In the genomic region with DNA sequence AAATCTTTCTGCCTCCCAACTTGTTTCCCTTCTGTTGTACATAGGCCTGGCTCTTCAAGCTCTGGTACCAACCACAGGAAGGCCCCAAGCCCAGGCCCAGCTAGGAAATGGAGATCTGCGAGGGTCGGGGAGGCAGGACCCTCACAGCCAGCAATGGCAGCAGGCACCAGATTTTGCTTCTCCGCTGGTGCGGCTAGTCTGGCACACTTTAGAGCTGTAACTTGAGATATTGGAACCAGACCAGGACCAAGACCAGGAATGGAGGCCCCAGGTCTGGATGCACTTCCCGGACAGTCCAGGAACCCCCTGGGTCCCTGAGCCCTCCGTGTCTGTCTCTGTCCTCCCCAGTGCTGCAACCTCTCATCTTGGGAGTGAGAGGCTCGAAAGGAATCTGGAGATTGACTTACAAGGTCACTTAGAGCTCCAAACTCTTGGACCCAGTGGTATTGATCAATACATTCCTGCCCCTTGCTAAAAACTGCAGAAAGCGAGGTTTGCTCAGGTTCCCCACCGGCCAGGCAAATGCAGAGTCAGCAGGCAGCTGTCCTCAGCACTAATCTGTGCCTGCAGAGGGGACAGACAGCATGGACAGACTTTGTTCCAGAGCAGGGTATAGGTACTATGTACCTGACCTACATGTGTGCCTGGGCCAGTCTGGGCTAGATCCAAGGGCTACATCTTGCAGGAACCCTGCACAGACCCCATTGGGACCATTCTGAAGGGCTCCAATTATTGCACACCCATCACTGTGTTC, we compare ENCODE assay signal across 9 mouse cellular contexts. TPM values are rescaled to one million over a fixed set of nuclear protein-coding genes. Genes with fewer than 3 reads are reported as not detected.
DNase-seq lines count a peak whose midpoint lies in the region; ATAC-seq and TF ChIP-seq lines count a peak whose summit lies in the region.
"Had no signal": no experiment of that assay in that cellular context is flagged by ENCODE, and none has a peak within 500 bp of the region (broad histone marks: within the 10 kb centered on the region; RNA-seq: fewer than 3 reads in every experiment).

No protein-coding gene starts in this region.

- no peak for DNase-seq in heart, adult 11 months
- DNase-seq in 3134 (ENCODE audit: extremely low read depth, insufficient read length, low spot score) (peak; percentile 39), ES-E14 (ENCODE audit: low read depth, low spot score) (no peak)
- no peak for DNase-seq in spleen, postnatal 14 days (ENCODE audit: low spot score in 2 of 2)
- no peak for DNase-seq in spleen, adult 12 weeks (ENCODE audit: low spot score)
- DNase-seq: cerebellum, adult 11-12 months; layer of hippocampus, adult 9-11 months had no signal

- H3K9ac ChIP-seq in heart, embryonic 15.5 days: no peak overlapping the region
- H3K9ac ChIP-seq in ES-E14 (ENCODE audit: insufficient read depth, low read depth, low read length, poor library complexity, severe bottlenecking): no peak overlapping the region
- no peak overlapping the region for H3K9ac ChIP-seq in limb, embryonic 15.5 days

- peak overlapping the region; percentile 94 for H3K27ac ChIP-seq in heart, embryonic 15.5 days
- H3K27ac ChIP-seq in ES-E14 (ENCODE audit: insufficient read depth, low read depth, low read length, poor library complexity, severe bottlenecking): no peak overlapping the region
- H3K27ac ChIP-seq in limb, embryonic 15.5 days: peak overlapping the region; percentile 87; the same call in 1 of the 2 replicates

- peaks cover 39% of the 10 kb centered on the region for H3K4me1 ChIP-seq in heart, embryonic 15.5 days (replicated peaks)
- H3K4me1 ChIP-seq in ES-E14 (ENCODE audit: control insufficient read depth in 2 of 2, insufficient read depth in 2 of 2, low read length in 2 of 2, poor library complexity in 1 of 2): peaks cover 0 to 7% of the 10 kb centered on the region in 2 experiments; a peak in 2 of 4 replicates
- H3K4me1 ChIP-seq in limb, embryonic 15.5 days: peaks cover 32% of the 10 kb centered on the region

- in situ Hi-C loops in ES-E14 (cut with MboI; ENCODE audit: low sequenced_read_pairs in 2 of 2, unreplicated experiment in 2 of 2): no loop called here

- H3K9me3 ChIP-seq in heart, embryonic 15.5 days (replicated peaks): no peaks in the 10 kb centered on the region
- no peaks in the 10 kb centered on the region for H3K9me3 ChIP-seq in ES-E14 (ENCODE audit: control insufficient read depth, insufficient read depth, low read depth, low read length)
- no peaks in the 10 kb centered on the region for H3K9me3 ChIP-seq in limb, embryonic 15.5 days

- ATAC-seq in heart, embryonic 15.5 days (replicated peaks; ENCODE audit: insufficient number of reproducible peaks, insufficient read depth, low FRiP score, low read depth): no peak
- no peak for ATAC-seq in limb, embryonic 15.5 days (ENCODE audit: insufficient number of reproducible peaks, low FRiP score, low TSS enrichment, low read depth)

- H3K4me2 ChIP-seq in heart, embryonic 15.5 days: peak overlapping the region; percentile 66
- peak overlapping the region; percentile 76 for H3K4me2 ChIP-seq in limb, embryonic 15.5 days

- H3K27me3 ChIP-seq in heart, embryonic 15.5 days: no peaks in the 10 kb centered on the region; the same call in 1 of the 2 replicates
- H3K27me3 ChIP-seq in limb, embryonic 15.5 days: no peaks in the 10 kb centered on the region

- H3K4me3 ChIP-seq in heart, embryonic 15.5 days: no peak overlapping the region; the same call in 1 of the 2 replicates
- no peak overlapping the region for H3K4me3 ChIP-seq in ES-E14 (ENCODE audit: insufficient read depth in 1 of 2, low read depth in 1 of 2, low read length in 2 of 2, poor library complexity in 1 of 2, severe bottlenecking in 1 of 2)
- H3K4me3 ChIP-seq in limb, embryonic 15.5 days: peak overlapping the region; percentile 92; the same call in 1 of the 2 replicates

- H3K36me3 ChIP-seq in heart, embryonic 15.5 days: no peaks in the 10 kb centered on the region
- H3K36me3 ChIP-seq in ES-E14 (ENCODE audit: control insufficient read depth, insufficient read depth, low read length, poor library complexity, severe bottlenecking): no peaks in the 10 kb centered on the region
- 0 out of 2 replicates have a peak, but pooled peaks cover 4% of the 10 kb centered on the region for H3K36me3 ChIP-seq in limb, embryonic 15.5 days

- WGBS in heart, embryonic 15.5 days: 55% methylated on average over 9 of the region's 9 CpGs
- whole genome bisulfite sequencing in limb, embryonic 15.5 days: 41% methylated on average over 9 of the region's 9 CpGs

TF ChIP-seq in ES-E14, 5 proteins besides CTCF, POLR2A, EP300 and RAD21:
- TF ChIP-seq ZNF384 (IDR thresholded peaks at IDR 0.05; ENCODE audit: low read depth, low read length): no peak
- peak; percentile 61; the same call in 1 of the 2 replicates for TF ChIP-seq MAFK (IDR thresholded peaks at IDR 0.05; ENCODE audit: insufficient read depth, low read depth, low read length)
TF ChIP-seq in ES-E14: peak in this region for 1.

RNA-seq across cellular contexts. Expression of gene Card19, which starts 1.1 kb away (rescaled TPM):
- 121 and 126 TPM in 2 replicates for polyA plus RNA-seq in heart, embryonic 15.5 days (2015; fragmentation: Nextera tagmentation; extraction: Ambion mirVana)
- total RNA-seq in ES-E14 (2012; rRNA removed): 16.9 and 20.5 TPM in 2 replicates
- polyA plus RNA-seq in limb, embryonic 15.5 days (2015; fragmentation: Nextera tagmentation; extraction: Ambion mirVana): 64.6 and 76.8 TPM in 2 replicates

RNA-seq across cellular contexts. Expression of gene Ninj1, which starts 29.7 kb away (rescaled TPM):
- polyA plus RNA-seq in heart, embryonic 15.5 days (2015; fragmentation: Nextera tagmentation; extraction: Ambion mirVana): 70.2 and 75.7 TPM in 2 replicates
- total RNA-seq in ES-E14 (2012; rRNA removed): 18.0 and 20.8 TPM in 2 replicates
- polyA plus RNA-seq in limb, embryonic 15.5 days (2015; fragmentation: Nextera tagmentation; extraction: Ambion mirVana): 56.0 and 62.4 TPM in 2 replicates

RNA-seq across cellular contexts. Expression of gene Susd3, which starts 31.5 kb away (rescaled TPM):
- polyA plus RNA-seq in heart, embryonic 15.5 days (2015; fragmentation: Nextera tagmentation; extraction: Ambion mirVana): 1.6 and 2.5 TPM in 2 replicates
- 0.95 and 1.3 TPM in 2 replicates for total RNA-seq in ES-E14 (2012; rRNA removed)
- polyA plus RNA-seq in limb, embryonic 15.5 days (2015; fragmentation: Nextera tagmentation; extraction: Ambion mirVana): 1.9 and 2.0 TPM in 2 replicates
